Mouse (Mus musculus) adipocyte (in vitro differentiated cells): ENCODE measurements around the gene Igf2bp2.

ENCODE experiments used
- DNase-seq: peaks from one replicate; pipeline ENCODE4 v3.0.0-alpha.2; 2016; ENCODE audit warnings: low spot score

Gene Igf2bp2

DNA sequence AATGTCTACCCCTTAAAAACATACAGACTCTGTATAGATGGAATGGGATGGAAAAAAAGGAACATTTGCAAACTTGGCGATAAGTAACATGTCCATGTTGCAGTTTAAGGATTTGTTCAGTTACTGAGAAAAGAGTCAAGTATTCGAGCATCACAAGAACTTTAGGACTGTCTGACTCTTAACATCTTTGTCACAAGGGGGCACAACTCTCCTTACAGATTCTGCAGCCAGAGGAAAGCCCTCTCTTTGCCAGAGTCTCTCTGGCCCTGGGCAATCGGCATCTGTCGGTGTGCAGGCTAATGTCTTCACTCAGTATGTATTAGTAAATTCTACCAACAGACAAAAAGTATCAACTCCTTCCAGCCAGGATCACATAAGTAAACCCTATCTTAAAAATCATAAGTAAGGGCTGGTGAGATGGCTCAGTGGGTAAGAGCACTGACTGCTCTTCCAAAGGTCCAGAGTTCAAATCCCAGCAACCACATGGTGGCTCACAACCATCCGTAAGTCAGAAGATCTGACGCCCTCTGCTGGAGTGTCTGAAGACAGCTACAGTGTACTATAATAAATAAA is 57.0 kb downstream of the Igf2bp2 start:
- peak; percentile 19 for DNase-seq

DNA sequence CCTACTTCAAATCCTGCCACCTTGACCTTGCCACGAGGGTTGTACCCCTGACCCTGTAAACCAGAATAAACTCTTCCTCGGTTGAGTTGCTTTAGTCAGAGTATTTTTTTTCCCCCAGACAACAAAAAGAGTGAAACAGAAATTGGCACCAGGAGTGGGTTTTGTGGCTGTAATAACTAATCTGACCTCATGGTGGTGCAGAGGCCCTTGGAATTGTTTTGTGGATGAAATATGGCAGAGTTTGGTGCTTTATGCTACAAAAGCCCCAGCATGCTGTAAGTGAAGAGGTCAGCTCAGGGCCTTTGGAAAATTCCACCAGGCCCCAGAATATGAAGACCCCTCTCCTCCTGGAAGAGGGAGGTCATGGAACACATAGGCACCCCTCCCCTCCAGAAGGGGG is 63.0 kb downstream of the Igf2bp2 start:
- peak; percentile 23 for DNase-seq

DNA sequence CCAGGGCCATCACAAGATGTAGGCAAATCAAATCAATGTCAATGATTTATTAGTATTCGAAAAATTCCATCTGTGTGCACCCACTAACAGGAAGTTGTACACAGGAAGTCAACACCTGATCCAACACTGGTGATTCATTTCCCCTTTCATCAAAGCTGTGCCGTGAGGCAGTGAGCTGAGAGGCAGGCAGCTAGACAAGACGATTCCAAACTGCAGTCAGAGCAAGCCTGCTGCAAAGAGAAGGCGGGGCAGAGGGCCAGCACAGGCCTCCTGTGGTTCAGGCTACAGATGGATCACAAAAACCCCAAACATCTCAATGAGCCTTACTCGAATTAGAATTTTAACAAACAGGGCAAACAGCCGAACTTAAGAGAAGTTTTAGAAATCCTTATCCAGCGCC is 65.4 kb downstream of the Igf2bp2 start:
- DNase-seq = no peak

DNA sequence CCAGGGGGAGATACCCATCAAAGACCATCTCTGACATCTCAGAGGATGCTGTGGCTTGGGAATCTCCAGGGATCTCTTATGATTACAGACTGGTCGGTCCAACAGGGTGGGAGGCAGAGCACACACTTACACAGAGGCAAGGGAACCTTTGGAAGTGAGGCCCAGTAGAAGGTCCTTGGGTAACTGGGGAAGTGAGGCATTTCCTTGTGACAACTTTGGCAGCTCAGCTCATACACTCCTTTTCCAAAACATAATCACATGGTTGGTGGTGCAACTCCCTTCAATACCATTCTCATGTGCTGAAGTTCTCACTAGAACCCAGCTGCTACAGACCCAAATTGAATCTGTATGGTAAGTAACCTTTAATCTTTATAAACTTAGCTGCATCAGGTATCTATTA is 67.3 kb downstream of the Igf2bp2 start:
- peak; percentile 71 for DNase-seq

DNA sequence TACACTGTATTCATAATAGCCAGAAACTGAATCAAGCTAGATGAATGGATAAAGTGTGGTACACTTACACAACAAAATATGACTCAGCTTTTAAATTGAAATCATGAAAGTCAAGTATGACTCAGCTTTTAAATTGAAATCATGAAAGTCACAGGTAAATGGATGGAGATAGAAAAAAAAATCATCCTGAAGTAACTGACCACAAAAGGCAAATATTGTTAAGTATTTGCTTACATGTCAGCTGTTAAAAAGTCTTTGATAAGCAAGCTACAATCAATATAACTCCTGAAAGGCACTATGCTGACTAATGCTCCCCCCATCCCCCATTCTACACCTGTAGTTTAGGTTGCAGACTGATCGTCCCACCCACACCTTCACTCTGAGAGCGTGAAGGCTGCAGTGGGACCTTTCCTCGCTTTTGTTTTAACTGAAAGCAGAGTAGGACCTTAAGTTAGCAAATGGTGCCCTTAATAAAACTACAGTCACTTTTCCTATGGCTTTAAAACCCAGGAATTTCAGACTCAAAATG is 71.8 kb downstream of the Igf2bp2 start:
- no peak for DNase-seq

DNA sequence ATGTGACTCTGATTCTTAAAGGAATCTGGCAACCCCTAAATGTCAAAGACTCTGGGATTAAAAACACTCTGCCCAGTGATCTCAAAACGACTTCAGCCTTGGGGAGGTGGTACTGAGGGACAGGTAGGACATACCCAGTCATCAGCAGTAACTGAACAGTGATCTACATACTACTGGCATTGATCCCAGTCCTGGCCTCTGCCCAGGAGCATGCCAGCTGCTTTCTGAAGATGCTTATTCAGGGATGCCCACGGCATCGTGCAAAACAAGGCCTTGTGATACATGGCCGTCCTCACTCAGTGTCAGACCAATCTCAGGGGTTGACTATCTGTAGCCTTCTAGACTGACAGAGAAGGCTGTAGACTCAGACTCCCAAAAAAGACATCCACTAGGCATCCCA is 77.7 kb downstream of the Igf2bp2 start:
- DNase-seq = no peak

DNA sequence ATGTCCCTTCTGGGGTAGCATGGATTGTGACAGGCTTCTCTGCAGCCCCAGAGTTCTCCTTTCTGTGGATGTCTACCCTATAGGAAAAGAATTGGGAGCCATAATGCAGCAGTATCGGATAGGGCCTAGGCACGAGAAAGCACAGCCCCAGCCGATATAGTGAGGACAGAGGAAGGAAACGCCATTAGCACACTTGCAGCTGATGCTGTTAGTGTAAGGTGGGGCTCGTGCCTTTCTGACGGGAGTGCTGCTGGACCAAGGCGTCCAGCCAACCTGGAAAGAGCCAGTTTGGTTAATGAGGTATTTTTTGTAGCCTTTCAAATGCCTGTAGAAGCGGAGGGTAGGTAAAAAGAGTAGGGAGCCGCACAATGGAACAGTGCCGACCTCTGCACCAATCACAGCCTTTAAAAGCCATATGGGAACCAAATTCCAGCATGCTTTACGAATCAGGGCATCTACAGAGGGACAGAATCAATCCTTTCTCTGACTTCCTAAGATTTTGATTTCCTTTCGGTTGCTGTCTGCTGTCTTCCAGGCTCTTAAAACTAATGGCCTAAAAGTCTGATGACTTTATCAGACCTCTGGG is 82.9 kb downstream of the Igf2bp2 start:
- no peak for DNase-seq

DNA sequence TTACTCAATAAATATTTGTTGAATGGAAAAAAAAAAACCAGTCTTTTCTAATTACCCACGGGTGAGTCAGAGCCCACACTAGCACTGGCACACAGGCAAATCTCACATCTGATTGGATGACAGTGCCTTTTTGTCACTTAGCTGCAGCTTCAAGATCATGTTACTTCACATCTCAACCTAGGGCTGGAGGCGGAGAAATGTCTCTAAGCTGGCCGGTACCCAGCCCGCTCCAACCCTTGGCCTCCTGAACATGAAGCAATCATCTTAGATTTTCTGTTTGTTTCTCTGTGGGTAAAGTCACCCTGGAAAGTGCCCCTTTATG is 86.5 kb downstream of the Igf2bp2 start:
- peak; percentile 98 for DNase-seq

DNA sequence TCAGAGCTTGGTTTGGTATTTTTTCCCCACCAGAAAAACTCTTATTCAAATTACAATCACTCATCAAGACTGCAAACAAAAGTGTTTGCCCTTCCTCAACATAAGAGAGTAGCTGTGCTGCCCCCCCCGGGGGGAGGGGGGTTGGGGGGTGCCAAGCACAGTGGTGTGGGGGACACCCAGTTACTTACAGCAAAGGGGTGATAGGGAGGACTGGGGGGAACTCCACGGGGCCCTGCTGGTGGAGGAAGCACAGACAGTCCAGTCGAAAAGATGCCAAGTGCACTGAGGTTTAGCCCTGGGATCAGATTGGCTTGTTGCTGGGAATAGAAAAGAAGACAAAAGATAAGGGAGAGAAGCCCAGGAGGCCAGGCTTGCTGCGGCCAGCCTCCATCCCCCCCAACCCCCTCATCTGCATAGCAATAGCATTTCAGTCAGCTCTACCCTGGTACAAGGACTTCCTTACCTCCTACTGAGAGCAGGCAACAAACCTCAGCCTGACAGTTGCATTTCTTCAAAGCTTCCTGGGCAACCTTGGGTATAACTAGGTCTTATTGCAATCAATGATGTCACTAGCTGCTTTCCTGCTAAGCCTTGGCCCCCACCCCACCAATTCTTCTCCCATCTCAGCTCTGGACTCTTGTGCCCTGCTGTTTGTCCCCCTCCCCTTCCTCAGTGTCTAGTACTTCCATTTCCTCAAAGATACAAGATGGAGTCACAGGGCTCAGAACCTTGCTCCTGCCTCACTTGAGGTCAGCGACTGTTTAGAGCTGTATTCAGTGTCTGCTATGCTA is 87.1 kb downstream of the Igf2bp2 start:
- no peak for DNase-seq

DNA sequence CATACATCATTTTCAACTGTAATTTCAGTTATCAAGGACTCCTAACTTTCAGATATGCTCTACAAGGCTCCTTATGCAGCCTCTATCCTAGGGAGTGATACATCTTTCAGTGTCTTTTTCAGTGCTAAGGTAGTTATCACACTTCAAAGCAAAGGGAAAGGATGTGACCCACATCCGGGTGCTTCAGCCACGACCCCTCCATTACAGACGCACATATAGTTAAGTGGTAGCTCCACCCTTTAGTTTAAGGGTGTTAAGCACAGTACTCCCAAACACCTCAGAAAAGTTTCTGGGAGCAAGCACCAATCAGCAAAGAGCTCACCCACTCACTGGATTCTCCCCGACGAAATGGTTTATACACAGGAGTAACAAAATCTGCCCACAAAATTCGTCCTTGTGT is 88.0 kb downstream of the Igf2bp2 start:
- no peak for DNase-seq

DNA sequence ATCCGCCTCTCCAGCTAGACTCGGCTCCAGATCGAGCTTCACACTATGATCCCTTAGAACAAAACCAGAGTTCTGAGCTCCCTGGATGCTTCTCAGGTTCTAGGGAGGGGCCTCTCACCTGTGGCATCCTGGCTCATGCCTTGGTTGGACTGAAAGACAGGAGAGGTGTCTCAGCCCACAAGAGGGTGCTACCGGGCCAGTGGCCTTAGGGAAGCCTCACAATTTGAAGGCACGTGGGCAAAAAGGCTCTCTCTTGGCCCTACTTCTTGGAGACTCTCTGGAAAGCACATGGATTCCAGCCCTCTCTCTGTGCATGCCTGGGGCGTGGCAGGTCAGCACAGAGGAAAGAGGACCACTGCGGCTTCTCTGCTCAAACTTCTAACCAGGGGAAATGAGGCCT is 91.7 kb downstream of the Igf2bp2 start:
- DNase-seq = no peak

DNA sequence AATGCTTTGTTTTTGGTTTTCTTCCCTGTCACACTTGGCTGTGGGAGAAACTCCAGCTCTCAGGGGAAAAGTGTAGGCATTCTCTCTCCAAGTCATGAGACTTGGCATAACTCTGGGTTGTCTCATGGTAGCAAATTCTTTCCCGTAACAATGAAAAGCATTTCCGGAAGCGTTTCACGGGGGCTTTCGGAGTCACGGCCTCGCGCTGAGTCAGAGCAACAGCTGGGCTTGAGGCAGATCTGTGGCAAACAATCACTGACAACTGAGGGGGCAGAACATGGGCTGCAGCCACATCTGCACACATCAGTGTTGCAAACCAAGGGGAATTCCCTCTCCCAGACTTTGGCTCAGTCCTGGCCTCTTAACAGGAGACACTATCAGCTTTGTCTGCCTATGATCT is 95.7 kb downstream of the Igf2bp2 start:
- peak; percentile 95 for DNase-seq

DNA sequence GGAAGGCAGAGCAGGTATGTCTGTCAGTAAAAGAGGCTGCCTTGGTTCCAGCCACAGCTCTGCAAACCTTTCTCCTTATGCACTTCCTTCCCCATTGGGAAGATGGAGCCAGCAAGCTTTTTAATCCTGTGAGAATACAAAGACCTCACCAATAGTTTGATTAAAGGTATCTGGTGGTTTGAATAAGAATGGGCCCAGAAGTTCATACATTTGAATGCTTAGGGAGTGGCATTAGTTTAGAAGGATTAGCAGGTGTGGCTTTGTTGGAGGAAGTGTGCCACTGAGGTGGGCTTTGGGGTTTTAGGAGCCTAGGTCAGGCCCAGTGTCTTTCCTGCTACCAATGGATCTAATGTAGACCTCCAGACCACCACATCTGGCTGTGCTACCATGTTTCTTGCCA is 97.6 kb downstream of the Igf2bp2 start:
- no peak for DNase-seq

DNA sequence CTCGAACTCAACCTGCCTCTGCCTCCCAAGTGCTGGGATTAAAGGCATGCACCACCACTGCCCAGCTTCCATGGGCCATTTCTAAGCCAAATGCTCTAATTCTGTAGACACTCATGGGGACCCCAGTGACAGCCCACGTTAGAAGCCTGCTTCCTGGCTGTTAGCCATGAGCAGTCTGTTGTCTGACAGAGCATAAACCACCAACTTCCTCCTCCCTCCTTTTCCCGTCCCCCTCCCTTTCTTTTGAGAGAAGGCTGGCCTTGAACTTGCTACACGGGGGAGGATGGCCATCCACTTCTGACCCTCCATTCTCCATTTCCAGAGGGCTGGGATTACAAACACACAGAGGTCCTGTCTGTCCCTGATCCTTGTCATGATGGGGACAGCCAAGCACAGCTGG is 100.8 kb downstream of the Igf2bp2 start:
- no peak for DNase-seq

DNA sequence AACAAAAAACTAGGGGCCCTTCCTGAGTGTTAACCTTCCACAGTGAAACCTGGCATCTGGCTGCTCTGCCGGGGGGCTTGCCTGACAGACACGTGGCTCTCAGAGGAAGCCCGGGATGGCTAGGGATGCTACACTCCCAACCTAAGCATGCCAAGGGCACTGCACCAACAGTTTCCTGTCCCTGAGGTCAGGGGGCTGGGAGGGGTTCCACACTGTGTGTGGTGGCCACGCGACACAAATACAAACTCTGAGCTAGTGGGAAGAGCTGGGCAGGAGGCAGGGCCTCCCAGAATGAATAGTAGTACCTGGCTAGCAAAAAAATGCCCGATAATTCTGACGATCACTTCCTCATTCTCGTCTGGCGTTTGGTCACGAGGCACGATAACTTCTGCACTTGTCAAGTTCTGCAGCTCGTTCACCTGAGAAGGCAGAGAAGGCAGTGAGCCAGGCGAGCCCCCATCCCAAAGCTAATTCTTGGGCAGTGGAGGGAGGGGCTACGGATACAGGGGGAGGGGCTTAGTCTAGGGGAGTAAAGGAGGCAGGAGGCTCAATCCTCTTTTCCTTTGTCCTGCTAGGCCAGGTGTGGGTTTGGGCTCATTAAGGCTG is 101.4 kb downstream of the Igf2bp2 start:
- DNase-seq = no peak

DNA sequence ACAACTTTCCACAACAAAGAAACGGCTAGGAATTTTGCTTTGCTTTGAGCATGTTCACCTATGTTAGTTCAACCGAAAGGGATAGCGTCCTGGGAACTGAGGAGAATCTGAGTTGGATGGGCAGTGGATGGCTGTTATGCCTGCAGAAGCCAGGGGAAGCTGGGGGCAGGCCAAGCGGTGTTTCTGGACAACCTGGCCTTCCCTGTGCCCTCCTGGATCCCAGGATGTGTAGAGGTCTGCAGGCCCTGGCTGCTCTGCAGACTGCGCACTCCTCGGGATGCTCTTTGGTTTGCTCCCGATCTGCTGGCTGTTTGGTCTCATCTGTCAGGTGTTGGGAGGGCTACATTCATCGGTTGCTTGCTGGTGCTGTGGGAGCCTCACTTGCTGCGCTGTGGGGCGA is 102.7 kb downstream of the Igf2bp2 start:
- no peak for DNase-seq

DNA sequence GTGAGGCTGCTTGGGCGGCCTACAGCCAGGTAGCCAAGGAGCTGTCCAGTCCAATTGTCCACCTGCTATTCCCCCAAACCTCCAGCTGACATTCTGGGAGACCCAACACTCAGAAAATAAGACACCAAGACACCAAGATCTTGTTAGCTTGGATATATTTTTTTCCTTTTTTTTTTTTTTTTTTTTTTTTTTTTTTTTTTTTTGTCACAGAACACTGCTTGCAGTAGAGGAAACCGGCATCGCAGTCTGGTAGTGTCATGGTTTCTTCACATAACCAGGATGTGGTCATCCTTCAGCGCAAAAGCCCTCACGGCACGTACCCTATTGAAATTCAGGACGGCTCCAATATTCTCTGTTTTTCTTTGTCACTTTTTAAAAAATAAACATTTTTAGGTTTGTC is 104.2 kb downstream of the Igf2bp2 start:
- DNase-seq = no peak

DNA sequence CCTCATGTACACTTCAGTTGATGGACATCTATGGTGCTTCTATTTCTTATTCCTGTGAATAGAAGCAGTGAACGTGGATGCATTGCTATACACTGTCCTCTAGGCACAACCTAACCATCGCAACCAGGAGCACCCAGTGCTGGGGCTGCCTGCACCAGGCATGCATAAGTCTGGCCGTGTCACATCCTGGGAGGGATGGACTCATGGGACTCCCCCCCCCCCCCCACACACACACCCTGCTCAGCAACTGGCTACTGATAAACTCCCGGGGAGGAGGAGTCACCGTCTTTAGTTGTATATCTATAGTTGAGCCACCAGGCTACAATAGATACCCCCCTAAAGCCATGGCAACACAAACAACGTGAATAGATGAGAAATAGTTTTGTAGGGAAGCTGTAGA is 105.6 kb downstream of the Igf2bp2 start:
- DNase-seq = no peak

DNA sequence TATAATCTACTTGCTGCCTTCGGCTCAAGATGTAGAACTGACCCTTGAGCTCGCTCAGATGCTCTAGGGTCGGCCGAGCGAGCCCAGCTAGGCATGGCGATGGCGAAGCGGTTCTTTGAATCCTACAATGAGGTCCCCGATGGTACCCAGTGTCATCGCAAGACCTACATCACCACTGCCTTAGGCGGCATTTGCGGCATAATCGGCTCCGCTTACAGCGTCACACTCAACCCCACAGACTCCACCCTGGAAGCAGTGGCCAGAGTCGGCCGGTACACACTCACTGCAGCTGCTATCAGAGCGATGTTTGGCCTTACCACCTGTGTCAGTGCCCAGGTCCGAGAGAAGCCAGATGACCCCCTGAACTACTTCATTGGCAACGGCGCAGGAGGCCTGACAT is 109.7 kb downstream of the Igf2bp2 start:
- no peak for DNase-seq

DNA sequence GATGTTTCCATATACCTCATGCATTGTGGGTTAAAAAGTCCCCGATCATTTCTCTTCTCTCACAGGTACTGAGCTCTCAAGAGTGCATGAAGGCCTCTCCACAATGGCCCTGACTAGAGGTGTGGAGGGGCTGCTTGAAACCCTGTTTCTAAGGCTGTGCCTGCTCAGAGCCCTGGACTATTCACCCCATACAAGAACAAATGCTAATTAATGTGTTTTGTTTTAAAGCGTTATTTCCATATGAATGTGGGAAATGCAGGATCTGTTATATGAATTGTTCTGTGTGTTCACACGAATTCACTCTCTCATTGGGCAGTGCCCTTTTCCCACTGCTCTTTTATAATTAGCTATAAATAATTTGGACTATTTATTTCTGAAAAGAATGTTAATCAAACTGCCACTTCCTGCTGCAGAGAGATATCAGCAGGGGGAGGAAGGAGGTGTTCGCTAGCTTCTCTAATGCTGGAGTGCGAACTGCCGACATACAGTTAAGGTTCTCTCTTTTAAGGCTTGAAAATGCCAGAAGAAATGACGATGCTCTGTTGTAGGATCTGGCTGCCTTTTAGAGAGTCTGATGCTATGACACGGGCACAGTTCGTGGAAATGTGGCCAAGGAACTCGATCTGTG is 116.2 kb downstream of the Igf2bp2 start:
- DNase-seq = no peak

DNA sequence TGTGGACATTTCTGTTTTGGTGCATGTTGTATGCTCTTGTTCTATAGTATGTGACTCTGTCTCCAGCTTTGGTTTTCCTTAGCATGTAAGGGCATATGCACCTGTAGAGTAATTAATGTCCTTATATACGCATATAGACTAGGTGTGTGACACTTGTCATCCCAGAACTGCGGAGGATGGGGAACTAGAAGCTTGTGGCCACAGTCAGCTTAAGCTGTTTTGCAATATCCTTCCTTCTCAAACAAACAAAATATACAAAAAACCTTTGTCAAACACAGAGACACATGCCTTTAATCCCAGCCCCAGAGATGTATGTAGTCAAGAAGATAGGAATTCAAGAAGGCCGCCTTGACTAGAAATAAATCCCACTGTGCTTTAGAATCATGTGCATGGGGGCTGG is 117.2 kb downstream of the Igf2bp2 start:
- DNase-seq = no peak

DNA sequence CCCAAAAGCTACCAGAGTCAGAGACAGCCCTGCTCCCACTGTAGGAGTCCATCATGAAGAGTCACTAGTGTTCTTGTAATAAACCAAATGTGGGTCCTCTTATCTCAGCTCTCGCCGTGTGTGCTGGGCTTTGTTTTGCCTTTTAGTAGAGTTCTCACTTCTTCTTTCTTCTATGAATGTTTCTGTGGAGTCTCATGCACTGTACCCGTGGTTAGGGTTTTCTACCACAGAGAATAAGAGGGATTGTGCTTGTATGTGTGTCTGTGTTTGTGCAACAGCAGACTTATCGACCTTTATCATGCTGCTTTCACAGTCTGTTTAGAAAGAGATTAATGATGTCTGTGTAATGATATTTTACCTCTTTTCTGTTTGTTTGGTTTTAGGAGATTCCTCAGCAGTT is 119.3 kb downstream of the Igf2bp2 start:
- DNase-seq = no peak

DNA sequence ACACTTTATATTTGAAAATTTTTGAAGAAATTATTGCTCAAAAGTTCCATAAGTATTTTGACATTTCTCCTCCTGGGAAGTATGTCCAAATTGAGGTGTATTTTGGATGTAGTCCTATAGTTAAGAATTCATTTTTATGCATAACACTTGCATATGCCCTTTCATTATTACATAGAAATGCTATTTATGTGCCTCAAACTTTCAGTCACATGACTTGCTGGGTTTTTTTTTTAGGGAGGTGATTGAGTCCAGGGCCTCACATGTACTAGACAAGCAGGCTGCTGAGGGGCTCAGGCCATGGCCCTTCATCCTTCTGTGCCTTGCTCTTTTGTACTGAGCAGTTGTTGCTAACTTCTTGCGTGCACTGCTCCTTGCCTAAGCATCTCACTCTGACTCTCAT is 123.1 kb downstream of the Igf2bp2 start:
- no peak for DNase-seq
